Mouse (Mus musculus): Measurements from ENCODE around the gene Rexo2.
"Not testable (repeated sequence)": the region's sequence is repeated elsewhere in the genome, so short reads cannot be mapped to it uniquely, and the experiment has no call there.

Rexo2 gene

GRCm38 (mm10) chr9:48480411-48481213 is at the start of gene Rexo2:
Gene Rexo2, minus strand, starts transcription at chr9:48480623.
- in situ Hi-C loops (cut with MboI; ENCODE audit: low sequenced_read_pairs) = no loop called here

DNA sequence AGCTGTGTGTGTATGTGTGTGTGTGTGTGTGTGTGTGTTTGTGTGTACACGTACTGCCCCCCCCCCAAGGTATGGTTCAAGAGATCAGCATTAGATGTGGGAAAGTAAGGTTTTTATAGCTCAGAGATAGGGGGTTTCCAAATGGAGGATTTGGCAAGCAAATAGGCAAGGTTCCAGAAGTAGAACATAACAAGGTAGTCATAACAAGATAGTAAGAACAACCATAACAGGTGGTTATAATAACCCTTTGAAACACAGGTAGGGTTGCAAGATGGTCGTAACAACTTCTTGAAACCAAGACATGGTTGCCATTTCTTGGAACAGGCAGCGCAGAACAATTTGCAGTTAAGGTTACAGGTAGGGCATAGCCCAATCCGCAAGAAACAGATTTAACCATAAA is 46.1 kb upstream of the Rexo2 start:
- in situ Hi-C loops (cut with MboI; ENCODE audit: low sequenced_read_pairs) = no loop called here

DNA sequence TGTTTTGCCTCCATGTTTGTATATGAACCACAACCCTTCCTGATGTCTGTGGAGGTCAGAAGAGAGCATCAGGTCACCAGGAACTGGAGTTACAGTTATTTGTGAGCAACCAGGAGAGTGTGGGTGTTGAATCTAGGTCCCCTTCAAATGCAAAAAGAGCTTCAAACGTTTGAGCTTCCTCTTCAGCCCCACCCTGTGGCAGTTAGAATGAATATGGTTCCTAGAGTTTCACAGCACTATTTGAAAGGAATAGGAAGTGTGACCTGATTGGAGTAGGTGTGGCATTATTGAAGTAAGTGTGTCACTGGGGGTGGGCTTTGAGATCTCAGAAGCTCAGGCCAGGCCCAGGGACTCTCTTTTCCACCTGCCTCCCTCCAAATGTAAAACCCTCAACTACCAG is 45.1 kb upstream of the Rexo2 start:
- in situ Hi-C loops (cut with MboI; ENCODE audit: low sequenced_read_pairs) = no loop called here

DNA sequence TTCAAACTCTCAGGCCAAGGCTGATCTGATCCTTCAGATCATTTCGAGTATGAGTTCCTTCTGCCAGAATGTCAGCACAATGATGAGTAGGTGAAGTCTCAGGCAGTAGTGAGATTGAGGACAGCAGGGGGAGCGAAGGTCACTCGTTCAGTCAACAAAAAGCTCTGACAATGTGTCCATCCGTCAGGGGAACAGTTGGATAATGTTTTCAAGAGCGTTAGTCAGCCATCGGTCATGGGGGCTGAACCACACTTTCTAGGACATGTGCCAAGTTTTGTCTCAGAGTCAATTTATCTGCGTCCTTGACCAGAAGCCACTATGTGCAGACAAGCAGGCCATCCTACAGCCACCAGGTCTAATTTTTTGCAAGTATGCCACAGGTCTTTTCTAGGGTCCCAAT is 40.0 kb upstream of the Rexo2 start:
- in situ Hi-C loops (cut with MboI; ENCODE audit: low sequenced_read_pairs) = not testable (repeated sequence)

DNA sequence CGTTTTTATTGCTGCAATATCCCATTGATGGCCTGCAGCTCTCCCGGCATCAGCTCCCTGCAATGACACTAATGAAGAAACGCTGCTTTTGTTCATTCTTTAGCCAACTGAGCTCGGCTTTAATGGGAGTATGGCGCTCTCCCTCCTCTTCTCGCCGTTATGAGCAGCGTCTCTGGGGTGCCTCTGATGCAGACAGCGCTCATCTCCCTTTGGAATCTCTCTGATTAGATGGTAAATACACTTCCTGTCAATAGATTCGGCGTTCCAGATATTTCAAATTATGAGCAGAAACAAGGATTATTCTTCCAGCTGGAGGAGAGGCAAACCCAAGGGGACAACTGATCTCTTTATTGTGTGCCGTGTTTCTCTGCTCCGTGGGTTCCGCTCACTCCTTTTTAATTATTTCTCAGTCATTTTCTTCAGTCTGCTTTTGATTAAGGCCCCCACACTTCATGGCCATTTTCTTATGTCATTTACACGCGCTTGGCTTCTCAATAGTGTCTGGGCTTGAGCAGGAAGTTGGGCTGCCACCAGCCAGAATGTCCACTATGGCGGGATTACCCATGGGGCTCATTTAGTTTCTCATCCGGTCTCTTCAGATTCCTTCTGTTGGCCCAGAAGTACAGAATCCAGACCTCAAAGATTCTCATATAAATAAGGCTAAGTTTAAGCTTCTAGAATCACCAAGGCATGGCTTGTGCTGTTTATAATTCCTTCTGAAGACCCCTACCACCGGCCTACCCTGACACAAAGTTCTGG is 37.1 kb upstream of the Rexo2 start:
- in situ Hi-C loops (cut with MboI; ENCODE audit: low sequenced_read_pairs) = no loop called here

DNA sequence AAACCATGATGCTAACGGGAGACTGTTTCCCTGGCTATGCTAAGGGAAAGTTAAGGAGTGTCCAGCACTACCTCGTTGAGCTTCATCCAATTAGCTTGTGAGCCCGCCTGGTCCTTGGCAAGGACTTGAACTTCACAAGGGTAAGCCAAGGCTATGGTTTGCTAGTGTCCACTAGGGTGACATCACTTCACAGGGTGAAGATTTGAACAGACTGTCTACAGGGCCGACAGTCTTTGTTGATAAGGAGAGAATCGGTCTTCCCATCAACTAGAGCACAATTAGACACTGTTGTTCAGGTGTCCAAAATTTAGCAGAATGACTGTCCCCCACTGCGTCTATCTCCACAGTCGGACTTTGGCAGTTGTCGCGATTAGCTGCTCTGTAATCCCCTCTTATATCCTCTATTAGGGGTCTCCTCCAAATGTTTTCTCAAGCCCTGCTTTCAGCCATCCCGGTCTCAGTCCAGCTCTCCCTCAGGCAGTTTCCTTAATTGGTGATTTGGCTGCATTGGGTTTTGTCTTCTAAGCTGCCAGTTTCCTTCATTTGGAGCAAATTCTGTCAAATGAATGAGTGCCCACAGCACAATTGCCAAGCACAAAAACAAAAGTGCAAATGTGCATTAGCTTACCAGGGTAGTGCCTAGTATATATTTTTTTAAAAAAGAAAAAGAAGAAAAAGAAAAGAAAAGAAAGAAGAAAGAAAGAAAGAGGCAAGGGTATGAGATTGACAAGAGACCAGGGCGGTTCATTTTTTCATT is 36.4 kb upstream of the Rexo2 start:
- in situ Hi-C loops (cut with MboI; ENCODE audit: low sequenced_read_pairs) = no loop called here

GRCm38 (mm10) chr9:48515332-48515731 is 34.9 kb upstream of the Rexo2 start:
- in situ Hi-C loops (cut with MboI; ENCODE audit: low sequenced_read_pairs) = no loop called here

- in situ Hi-C loops (cut with MboI; ENCODE audit: low sequenced_read_pairs) = no loop called here
Measured at GRCm38 (mm10) chr9:48510134-48510533, 29.7 kb upstream of the Rexo2 start.

DNA sequence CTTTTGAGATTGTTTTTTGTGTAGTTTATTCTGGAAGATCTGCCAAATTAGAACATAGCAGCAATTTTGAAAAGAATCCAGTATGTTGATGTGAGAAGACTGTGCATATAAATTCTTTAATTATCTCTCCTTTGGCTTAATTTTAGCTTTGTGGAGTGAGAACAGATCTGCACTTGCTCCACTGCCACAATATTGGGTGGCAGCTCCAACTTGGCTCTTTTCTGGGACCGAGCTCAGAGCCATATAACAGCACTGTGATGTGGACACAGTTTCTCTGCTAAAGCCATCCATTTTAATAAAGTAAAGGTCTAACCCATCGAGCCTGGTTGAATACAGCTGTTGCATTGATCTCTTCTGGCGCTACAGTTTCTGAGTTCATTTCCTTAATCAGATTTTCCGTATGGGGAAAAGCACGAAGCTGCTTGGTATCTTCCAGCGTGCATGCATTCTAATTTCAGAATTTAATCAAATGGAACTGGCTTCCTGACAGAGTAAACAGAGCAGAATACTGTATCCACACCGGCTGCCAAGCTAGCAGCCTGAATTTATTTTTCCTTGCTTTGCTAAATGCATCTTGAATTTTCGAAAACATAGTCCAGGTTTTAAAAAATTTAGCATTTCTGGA is 24.4 kb upstream of the Rexo2 start:
- in situ Hi-C loops (cut with MboI; ENCODE audit: low sequenced_read_pairs) = no loop called here

DNA sequence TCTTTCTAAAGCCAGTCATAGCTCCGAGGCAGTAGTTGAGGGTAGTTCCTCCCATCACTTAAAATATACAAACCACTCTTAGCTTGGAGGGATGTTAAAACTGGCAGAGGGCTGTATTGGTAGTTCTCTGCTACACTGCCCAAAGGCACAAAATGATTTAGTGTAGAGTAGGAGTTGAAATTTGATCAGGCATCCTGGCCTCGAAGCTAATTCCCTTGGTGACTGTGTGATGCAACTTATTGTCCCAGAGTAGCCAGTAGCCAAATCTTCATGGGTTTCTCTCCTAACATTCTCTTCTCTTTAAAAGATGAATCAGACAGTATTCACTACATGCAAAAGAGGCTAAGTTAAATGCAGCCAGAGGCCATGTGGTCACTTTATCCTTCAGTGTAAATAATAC is 22.6 kb upstream of the Rexo2 start:
- in situ Hi-C loops (cut with MboI; ENCODE audit: low sequenced_read_pairs) = no loop called here

- in situ Hi-C loops (cut with MboI; ENCODE audit: low sequenced_read_pairs) = no loop called here
Measured at GRCm38 (mm10) chr9:48501192-48501591, 20.8 kb upstream of the Rexo2 start.

DNA sequence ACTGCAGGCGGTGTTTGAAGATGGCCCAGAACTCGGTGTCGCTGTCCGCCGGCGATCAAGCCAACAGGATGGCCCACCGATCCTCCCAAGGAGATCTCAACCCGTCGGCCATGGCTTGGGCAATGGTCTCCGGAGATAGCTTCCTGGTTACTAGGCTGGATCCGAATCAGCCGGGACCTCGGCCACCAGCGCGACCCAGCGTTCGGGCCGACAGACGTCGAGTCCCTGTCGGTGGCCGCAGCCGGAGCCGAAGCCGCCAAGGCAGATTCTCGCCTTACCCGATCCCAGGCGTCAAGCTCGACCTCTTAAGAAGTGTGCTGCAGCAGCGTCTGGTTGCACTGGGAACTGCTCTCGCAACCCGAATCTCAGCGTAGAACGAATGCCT is 15.1 kb upstream of the Rexo2 start:
- in situ Hi-C loops (cut with MboI; ENCODE audit: low sequenced_read_pairs) = no loop called here

- in situ Hi-C loops (cut with MboI; ENCODE audit: low sequenced_read_pairs) = no loop called here
Measured at GRCm38 (mm10) chr9:48494817-48495547, 14.6 kb upstream of the Rexo2 start, which contains the start of the genes Rbm7 and Gm5617. Gene Rbm7, minus strand, starts transcription at chr9:48495299. Gene Gm5617, plus strand, starts transcription at chr9:48495442.

DNA sequence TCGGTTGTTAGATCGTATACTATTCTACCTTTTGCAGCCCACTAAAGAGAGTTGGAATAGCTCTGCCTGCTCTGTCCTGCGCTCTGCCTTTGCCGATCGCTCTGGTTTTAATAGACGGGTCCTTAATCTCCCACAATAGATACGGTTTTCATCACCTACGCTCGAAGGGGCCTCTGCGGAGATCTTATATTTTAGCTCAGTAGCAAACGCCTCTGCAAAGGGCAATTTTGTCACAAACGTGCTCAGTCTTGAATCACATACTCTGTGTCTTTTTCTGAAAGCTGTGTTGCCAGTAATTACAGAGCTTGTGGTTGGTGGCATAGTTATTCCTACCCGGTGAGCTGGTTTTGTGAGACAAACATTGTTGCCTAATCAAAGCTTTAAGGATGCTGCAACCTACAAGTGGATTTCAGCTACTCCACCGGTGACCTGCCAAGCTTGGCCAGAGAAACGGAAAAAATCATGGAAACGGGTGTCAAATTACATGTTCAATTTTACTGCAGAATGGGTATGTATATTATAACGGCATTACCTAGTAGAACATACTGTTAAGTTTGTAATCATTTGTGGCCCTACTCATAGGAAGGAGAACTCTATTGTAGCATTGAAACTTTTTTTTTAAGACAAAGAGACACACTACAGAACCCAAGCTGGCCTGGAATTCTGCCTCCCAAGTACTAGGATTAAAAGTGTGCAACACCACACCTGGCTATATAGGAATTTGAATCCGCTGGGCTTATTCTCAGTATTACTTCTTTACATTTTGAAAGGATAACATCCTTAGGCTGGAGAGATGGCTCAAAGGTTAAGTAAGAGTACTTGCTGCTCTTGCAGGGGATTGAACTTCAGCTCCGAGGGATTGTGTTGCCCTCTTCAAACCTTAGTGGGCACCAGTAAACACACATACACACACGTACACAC is 1.1 kb upstream of the Rexo2 start:
- in situ Hi-C loops (cut with MboI; ENCODE audit: low sequenced_read_pairs) = no loop called here

- in situ Hi-C loops (cut with MboI; ENCODE audit: low sequenced_read_pairs) = no loop called here
Measured at GRCm38 (mm10) chr9:48479838-48480410, 499 bp downstream of the Rexo2 start.

GRCm38 (mm10) chr9:48478808-48479207 is 1.6 kb downstream of the Rexo2 start:
- in situ Hi-C loops (cut with MboI; ENCODE audit: low sequenced_read_pairs) = no loop called here

- in situ Hi-C loops (cut with MboI; ENCODE audit: low sequenced_read_pairs) = no loop called here
Measured at GRCm38 (mm10) chr9:48476236-48477165, 3.9 kb downstream of the Rexo2 start.

DNA sequence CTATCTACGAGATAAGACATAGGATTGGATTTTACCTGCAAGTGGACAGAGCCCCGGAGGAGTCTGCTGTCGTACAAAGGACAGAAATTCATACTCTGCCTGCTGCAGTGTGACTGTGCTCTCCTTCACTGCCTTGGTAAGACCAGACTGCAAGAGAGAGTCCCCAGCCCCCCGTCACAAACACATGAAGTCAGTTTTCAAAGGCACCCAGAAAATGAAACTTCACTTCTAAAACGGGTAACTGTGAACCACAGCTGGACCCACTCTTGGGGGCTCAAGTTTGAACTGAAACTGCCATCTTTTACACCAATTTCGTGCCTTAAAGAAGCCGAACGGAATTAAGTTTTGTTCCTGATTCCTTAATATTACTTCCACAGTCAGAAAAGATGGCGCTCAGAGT is 6.1 kb downstream of the Rexo2 start:
- in situ Hi-C loops (cut with MboI; ENCODE audit: low sequenced_read_pairs) = no loop called here

All from CH12F3 (cell line).